Mouse (Mus musculus): Measurements from ENCODE around the gene Gcnt1.

DNA sequence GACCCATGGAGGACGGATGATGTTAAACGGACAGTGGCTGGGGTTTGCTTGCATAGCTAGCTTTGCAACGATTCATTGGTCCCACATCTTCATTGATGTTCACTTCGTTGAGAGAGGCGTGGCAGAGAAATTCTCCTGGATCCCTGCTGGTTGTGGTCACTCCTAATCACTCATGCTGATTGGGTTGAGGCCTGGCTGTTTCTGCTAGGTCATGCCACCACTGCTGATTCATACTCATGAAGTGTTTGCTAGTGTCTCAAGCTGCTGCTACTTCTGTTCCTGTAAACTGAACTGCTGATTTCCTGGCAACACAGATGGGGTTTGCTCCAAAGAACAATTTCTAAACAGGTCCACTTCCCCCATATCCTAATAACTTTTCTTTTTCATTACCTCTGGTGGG lies 34.2 kb upstream of the Gcnt1 start:
- TF ChIP-seq CTCF (IDR thresholded peaks at IDR 0.05; ENCODE audit: insufficient read depth, low read length) (no peak), POLR2A (IDR thresholded peaks at IDR 0.05; ENCODE audit: borderline replicate concordance, extremely low read depth, low read depth, low read length) (no peak)
